Mouse (Mus musculus) small intestine, adult 2 months (tissue): Measurements from ENCODE around the gene Bves.

ENCODE experiments used
- CTCF ChIP-seq: fragments of 200-500 bp; IDR thresholded peaks from 2 replicates; pipeline ENCODE4 v1.5.1; 2012; ENCODE audit warnings: low read depth, mild to moderate bottlenecking, control low read depth, inconsistent platforms, low read length, moderate library complexity, mixed read lengths; ENCODE audit not compliant: insufficient replicate concordance, insufficient read length; ENCODE audit errors: extremely low read depth
- POLR2A ChIP-seq: fragments of 200-500 bp; IDR thresholded peaks from 2 replicates; pipeline ENCODE4 v1.6.1; 2012; ENCODE audit warnings: low read depth, mild to moderate bottlenecking, control low read depth, inconsistent platforms, low read length, moderate library complexity

DNA sequence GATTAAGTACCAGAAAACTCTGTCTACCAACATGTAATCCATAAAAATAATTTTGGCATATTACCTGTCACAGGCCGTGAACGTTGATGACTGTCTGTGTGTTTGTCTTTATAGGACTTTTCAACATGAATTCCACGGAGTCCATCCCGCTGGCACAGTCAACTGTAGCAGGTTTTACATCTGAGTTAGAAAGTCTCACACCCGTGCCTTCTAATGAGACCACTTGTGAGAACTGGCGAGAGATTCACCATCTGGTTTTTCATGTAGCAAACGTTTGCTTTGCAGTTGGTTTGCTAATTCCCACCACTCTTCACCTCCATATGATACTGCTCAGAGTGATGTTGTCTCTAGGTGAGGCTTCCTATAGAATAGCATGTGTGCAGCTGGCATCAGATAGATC, 3.5 kb downstream of the Bves start:
- TF ChIP-seq POLR2A (no peak), CTCF (no peak)
